Mouse (Mus musculus) lung, embryonic 15.5 days (tissue): ENCODE data around the gene C330007P06Rik. TPM values are rescaled to one million over a fixed set of nuclear protein-coding genes. Genes with fewer than 3 reads are reported as not detected.
A peak's percentile ranks its signal among the peaks of the same experiment; 100 is the strongest.
"Not testable (repeated sequence)": the region's sequence is repeated elsewhere in the genome, so short reads cannot be mapped to it uniquely, and the experiment has no call there.

ENCODE experiments used
- ATAC-seq: fragments of 200-750 bp; cut with Nextera tagmentation; 2 replicates; pipeline ENCODE4 v1.8.0; 2017; ENCODE audit warnings: moderate number of reproducible peaks, borderline replicate concordance; ENCODE audit not compliant: low FRiP score, low TSS enrichment; ENCODE audit errors: extremely low read depth
- H3K27ac ChIP-seq: fragments of 300-500 bp; sonication (generic); 2 replicates; pipeline ENCODE4 v1.5.1; 2015; ENCODE audit warnings: moderate library complexity, mild to moderate bottlenecking, inconsistent platforms
- H3K27me3 ChIP-seq: fragments of 300-500 bp; sonication (generic); 2 replicates; pipeline ENCODE4 v1.6.1; 2015; ENCODE audit warnings: inconsistent platforms
- H3K36me3 ChIP-seq: fragments of 300-500 bp; sonication (generic); 2 replicates; pipeline ENCODE4 v1.6.1; 2015; ENCODE audit warnings: inconsistent platforms
- H3K4me1 ChIP-seq: fragments of 300-500 bp; sonication (generic); 2 replicates; pipeline ENCODE4 v1.6.1; 2015; ENCODE audit warnings: inconsistent platforms
- H3K4me2 ChIP-seq: fragments of 300-500 bp; sonication (generic); 2 replicates; pipeline ENCODE4 v1.6.1; 2015; ENCODE audit warnings: inconsistent platforms, mild to moderate bottlenecking, moderate library complexity
- H3K4me3 ChIP-seq: fragments of 300-500 bp; sonication (generic); 2 replicates; pipeline ENCODE4 v1.5.1; 2015; ENCODE audit warnings: mild to moderate bottlenecking, inconsistent platforms
- H3K9ac ChIP-seq: fragments of 300-500 bp; sonication (generic); 2 replicates; pipeline ENCODE4 v1.6.1; 2015; ENCODE audit warnings: inconsistent platforms
- H3K9me3 ChIP-seq: fragments of 300-500 bp; sonication (generic); 2 replicates; pipeline ENCODE4 v1.6.1; 2016; ENCODE audit warnings: inconsistent platforms
- WGBS: fragments of 180-500 bp; shearing (Covaris S2); methylation state at CpG from one replicate; pipeline ENCODE4 v1.1.7; 2015; 5-methylcytosine and 5-hydroxymethylcytosine counted together
- polyA plus RNA-seq: library from polyadenylated mRNA; unstranded; fragments of >200 nt; fragmentation: Nextera tagmentation; extraction: Ambion mirVana; gene quantifications from 2 replicates; pipeline ENCODE4 v1.2.1, GENCODE M21; 2015

Gene C330007P06Rik
- 31.6 and 35.7 TPM in 2 replicates for polyA plus RNA-seq

GRCm38 (mm10) chrX:36873765-36874164 is at the start of gene C330007P06Rik, which contains the start of gene Ube2a:
Gene C330007P06Rik (minus strand): TSS chrX:36874111.
Gene Ube2a (plus strand): TSS chrX:36873900.
- peak within 1 kb of the TSS; percentile 70 for H3K4me3 ChIP-seq
- no peaks in the 10 kb centered on the region for H3K9me3 ChIP-seq
- no peaks in the 10 kb centered on the region for H3K36me3 ChIP-seq
- WGBS, result 18% methylated on average over 8 of the region's 8 CpGs
- peak within 1 kb of the TSS; percentile 69 for H3K9ac ChIP-seq
- no peaks in the 10 kb centered on the region for H3K4me1 ChIP-seq
- H3K27me3 ChIP-seq, result no peaks in the 10 kb centered on the region
- peak within 1 kb of the TSS; percentile 62 for H3K4me2 ChIP-seq
- peak; percentile 46; the same call in 1 of the 2 replicates for ATAC-seq
- H3K27ac ChIP-seq, result peak within 1 kb of the TSS; percentile 69

- ATAC-seq, result no peak
- Histone ChIP-seq H3K4me3 (no peak overlapping the region), H3K36me3 (no peaks in the 10 kb centered on the region), H3K9me3 (no peaks in the 10 kb centered on the region), H3K27me3 (no peaks in the 10 kb centered on the region), H3K4me2 (no peak overlapping the region), H3K27ac (no peak overlapping the region), H3K4me1 (no peaks in the 10 kb centered on the region), H3K9ac (no peak overlapping the region)
- WGBS, result 85% methylated on average over 4 of the region's 4 CpGs
Measured at GRCm38 (mm10) chrX:36921346-36921745, 47.4 kb upstream of the C330007P06Rik start.

GRCm38 (mm10) chrX:36917749-36918148 is 43.8 kb upstream of the C330007P06Rik start:
- 70% methylated on average over 1 of the region's 1 CpGs for WGBS
- H3K4me1 ChIP-seq, result no peaks in the 10 kb centered on the region
- H3K9ac ChIP-seq, result no peak overlapping the region
- ATAC-seq, result no peak
- no peaks in the 10 kb centered on the region for H3K36me3 ChIP-seq
- no peak overlapping the region for H3K4me2 ChIP-seq
- no peak overlapping the region for H3K4me3 ChIP-seq
- H3K27ac ChIP-seq, result no peak overlapping the region
- no peaks in the 10 kb centered on the region for H3K9me3 ChIP-seq
- no peaks in the 10 kb centered on the region for H3K27me3 ChIP-seq

GRCm38 (mm10) chrX:36911343-36911742 is 37.4 kb upstream of the C330007P06Rik start:
- Histone ChIP-seq H3K4me3 (no peak overlapping the region), H3K4me1 (no peaks in the 10 kb centered on the region), H3K36me3 (no peaks in the 10 kb centered on the region), H3K9me3 (no peaks in the 10 kb centered on the region), H3K27ac (no peak overlapping the region), H3K9ac (no peak overlapping the region), H3K4me2 (no peak overlapping the region), H3K27me3 (no peaks in the 10 kb centered on the region)
- no peak; the same call in 1 of the 2 replicates for ATAC-seq
- 44% methylated on average over 12 of the region's 12 CpGs for WGBS

- Histone ChIP-seq H3K27me3 (no peaks in the 10 kb centered on the region), H3K9ac (no peak overlapping the region), H3K4me2 (no peak overlapping the region), H3K9me3 (no peaks in the 10 kb centered on the region), H3K36me3 (no peaks in the 10 kb centered on the region), H3K4me3 (no peak overlapping the region), H3K27ac (no peak overlapping the region), H3K4me1 (0 out of 2 replicates have a peak, but pooled peaks cover 6% of the 10 kb centered on the region)
- WGBS, result 22% methylated on average over 5 of the region's 5 CpGs
- ATAC-seq, result no peak
Measured at GRCm38 (mm10) chrX:36906539-36906938, 32.6 kb upstream of the C330007P06Rik start.

- H3K4me2 ChIP-seq, result peak overlapping the region; percentile 74
- ATAC-seq, result peak; percentile 91
- 18% methylated on average over 30 of the region's 32 CpGs for WGBS
- H3K4me3 ChIP-seq, result peak overlapping the region; percentile 55
- 0 out of 2 replicates have a peak, but pooled peaks cover 6% of the 10 kb centered on the region for H3K4me1 ChIP-seq
- no peaks in the 10 kb centered on the region for H3K36me3 ChIP-seq
- peak overlapping the region; percentile 54 for H3K9ac ChIP-seq
- H3K27ac ChIP-seq, result peak overlapping the region; percentile 44
- H3K9me3 ChIP-seq, result no peaks in the 10 kb centered on the region
- H3K27me3 ChIP-seq, result no peaks in the 10 kb centered on the region
Measured at GRCm38 (mm10) chrX:36903115-36903768, 29.3 kb upstream of the C330007P06Rik start.

GRCm38 (mm10) chrX:36902321-36903114 is 28.6 kb upstream of the C330007P06Rik start, which contains the start of gene Nkrf:
Gene Nkrf (minus strand): TSS chrX:36902899.
- Histone ChIP-seq H3K4me3 (peak within 1 kb of the TSS; percentile 55), H3K36me3 (no peaks in the 10 kb centered on the region), H3K27me3 (no peaks in the 10 kb centered on the region), H3K27ac (peak within 1 kb of the TSS; percentile 44), H3K9me3 (no peaks in the 10 kb centered on the region), H3K9ac (peak within 1 kb of the TSS; percentile 54), H3K4me1 (0 out of 2 replicates have a peak, but pooled peaks cover 6% of the 10 kb centered on the region), H3K4me2 (peak within 1 kb of the TSS; percentile 74)
- WGBS, result 17% methylated on average over 39 of the region's 47 CpGs
- ATAC-seq, result peak; percentile 66

GRCm38 (mm10) chrX:36901655-36902054 is 27.7 kb upstream of the C330007P06Rik start:
- 27% methylated on average over 3 of the region's 3 CpGs for WGBS

GRCm38 (mm10) chrX:36898931-36899330 is 25.0 kb upstream of the C330007P06Rik start:
- not testable (repeated sequence) for H3K27ac ChIP-seq, H3K4me3 ChIP-seq, H3K9ac ChIP-seq, H3K4me1 ChIP-seq, ATAC-seq, H3K27me3 ChIP-seq, H3K36me3 ChIP-seq, H3K4me2 ChIP-seq, H3K9me3 ChIP-seq
- 15% methylated on average over 1 of the region's 1 CpGs for WGBS

More at GRCm38 (mm10) chrX:36901655-36902054, 27.7 kb upstream of the C330007P06Rik start:
- no peak overlapping the region for H3K9ac ChIP-seq
- ATAC-seq, result no peak
- H3K4me3 ChIP-seq, result peak overlapping the region; percentile 55
- no peak overlapping the region for H3K27ac ChIP-seq
- H3K27me3 ChIP-seq, result no peaks in the 10 kb centered on the region
- H3K36me3 ChIP-seq, result no peaks in the 10 kb centered on the region
- H3K4me1 ChIP-seq, result 0 out of 2 replicates have a peak, but pooled peaks cover 6% of the 10 kb centered on the region
- no peaks in the 10 kb centered on the region for H3K9me3 ChIP-seq
- H3K4me2 ChIP-seq, result peak overlapping the region; percentile 74

GRCm38 (mm10) chrX:36884719-36885118 is 10.8 kb upstream of the C330007P06Rik start:
- Histone ChIP-seq H3K9me3 (no peaks in the 10 kb centered on the region), H3K4me3 (no peak overlapping the region), H3K4me2 (no peak overlapping the region), H3K27me3 (no peaks in the 10 kb centered on the region), H3K4me1 (no peaks in the 10 kb centered on the region), H3K27ac (no peak overlapping the region), H3K36me3 (no peaks in the 10 kb centered on the region), H3K9ac (no peak overlapping the region)
- WGBS, result 92% methylated on average over 1 of the region's 1 CpGs
- ATAC-seq, result no peak

GRCm38 (mm10) chrX:36874704-36875128 is 805 bp upstream of the C330007P06Rik start:
- WGBS, result 20% methylated on average over 28 of the region's 36 CpGs
- no peaks in the 10 kb centered on the region for H3K4me1 ChIP-seq
- no peaks in the 10 kb centered on the region for H3K27me3 ChIP-seq
- peak overlapping the region; percentile 62 for H3K4me2 ChIP-seq
- ATAC-seq, result peak; percentile 47
- peak overlapping the region; percentile 69 for H3K9ac ChIP-seq
- H3K4me3 ChIP-seq, result peak overlapping the region; percentile 70
- no peaks in the 10 kb centered on the region for H3K9me3 ChIP-seq
- H3K27ac ChIP-seq, result peak overlapping the region; percentile 69
- no peaks in the 10 kb centered on the region for H3K36me3 ChIP-seq
